Mouse (Mus musculus): ENCODE data around the gene Smarcc2. TPM values are rescaled to one million over a fixed set of nuclear protein-coding genes. Genes with fewer than 3 reads are reported as not detected.
A peak's percentile ranks its signal among the peaks of the same experiment; 100 is the strongest.

Gene Smarcc2
- polyA plus RNA-seq, 1 experiment from 2014 or later = 96.7 TPM

- WGBS = 88% methylated on average over 11 of the region's 11 CpGs
- H3K27ac ChIP-seq (ENCODE audit: low read depth, low read length) = no peak overlapping the region
- H3K36me3 ChIP-seq (ENCODE audit: control insufficient read depth, insufficient read depth, low read length) = peaks cover 5% of the 10 kb centered on the region; the same call in 1 of the 2 replicates
- H3K4me2 ChIP-seq (replicated peaks; ENCODE audit: low read depth, low read length) = no peak overlapping the region
- no peak for ATAC-seq (ENCODE audit: low FRiP score, low TSS enrichment)
- no peaks in the 10 kb centered on the region for H3K9me3 ChIP-seq (ENCODE audit: control insufficient read depth, low read length)
- H3K27me3 ChIP-seq (ENCODE audit: control insufficient read depth, insufficient read depth, low read length) = no peaks in the 10 kb centered on the region
- no peak overlapping the region for H3K9ac ChIP-seq (ENCODE audit: low read depth, low read length)
- no peak overlapping the region for H3K4me3 ChIP-seq (ENCODE audit: low read length)
- H3K4me1 ChIP-seq (ENCODE audit: control insufficient read depth, insufficient read depth, low read length) = no peaks in the 10 kb centered on the region
These were observed 51.3 kb downstream of the Smarcc2 start for GRCm38 (mm10) chr10:128510301-128510700.

GRCm38 (mm10) chr10:128511189-128511588, 52.1 kb downstream of the Smarcc2 start:
- no peak overlapping the region for H3K4me3 ChIP-seq (ENCODE audit: low read length)
- peaks cover 5% of the 10 kb centered on the region; the same call in 1 of the 2 replicates for H3K36me3 ChIP-seq (ENCODE audit: control insufficient read depth, insufficient read depth, low read length)
- no peak overlapping the region for H3K4me2 ChIP-seq (replicated peaks; ENCODE audit: low read depth, low read length)
- ATAC-seq (ENCODE audit: low FRiP score, low TSS enrichment) = no peak
- no peak overlapping the region for H3K27ac ChIP-seq (ENCODE audit: low read depth, low read length)
- H3K27me3 ChIP-seq (ENCODE audit: control insufficient read depth, insufficient read depth, low read length) = peaks cover 3% of the 10 kb centered on the region
- H3K9ac ChIP-seq (ENCODE audit: low read depth, low read length) = no peak overlapping the region
- 0 out of 2 replicates have a peak, but pooled peaks cover under 1% of the 10 kb centered on the region for H3K4me1 ChIP-seq (ENCODE audit: control insufficient read depth, insufficient read depth, low read length)
- WGBS = 82% methylated on average over 9 of the region's 9 CpGs
- H3K9me3 ChIP-seq (ENCODE audit: control insufficient read depth, low read length) = no peaks in the 10 kb centered on the region

- no peak for ATAC-seq (ENCODE audit: low FRiP score, low TSS enrichment)
- Histone ChIP-seq H3K27me3 (ENCODE audit: control insufficient read depth, insufficient read depth, low read length) (peaks cover 8% of the 10 kb centered on the region), H3K36me3 (ENCODE audit: control insufficient read depth, insufficient read depth, low read length) (peaks cover 5% of the 10 kb centered on the region; the same call in 1 of the 2 replicates)
These were observed 52.7 kb downstream of the Smarcc2 start for GRCm38 (mm10) chr10:128511761-128512160.

GRCm38 (mm10) chr10:128515044-128515443, 56.0 kb downstream of the Smarcc2 start:
- H3K4me1 ChIP-seq (ENCODE audit: control insufficient read depth, insufficient read depth, low read length) = 0 out of 2 replicates have a peak, but pooled peaks cover 3% of the 10 kb centered on the region
- peaks cover 8% of the 10 kb centered on the region for H3K27me3 ChIP-seq (ENCODE audit: control insufficient read depth, insufficient read depth, low read length)
- no peak overlapping the region for H3K4me3 ChIP-seq (ENCODE audit: low read length)
- no peak overlapping the region for H3K27ac ChIP-seq (ENCODE audit: low read depth, low read length)
- H3K36me3 ChIP-seq (ENCODE audit: control insufficient read depth, insufficient read depth, low read length) = peaks cover 11% of the 10 kb centered on the region; the same call in 1 of the 2 replicates
- no peak for ATAC-seq (ENCODE audit: low FRiP score, low TSS enrichment)
- no peaks in the 10 kb centered on the region for H3K9me3 ChIP-seq (ENCODE audit: control insufficient read depth, low read length)
- WGBS = 88% methylated on average over 4 of the region's 4 CpGs
- H3K9ac ChIP-seq (ENCODE audit: low read depth, low read length) = no peak overlapping the region
- H3K4me2 ChIP-seq (replicated peaks; ENCODE audit: low read depth, low read length) = no peak overlapping the region

More at GRCm38 (mm10) chr10:128511761-128512160, 52.7 kb downstream of the Smarcc2 start:
- Histone ChIP-seq H3K9ac (ENCODE audit: low read depth, low read length) (no peak overlapping the region), H3K4me3 (ENCODE audit: low read length) (no peak overlapping the region), H3K9me3 (ENCODE audit: control insufficient read depth, low read length) (no peaks in the 10 kb centered on the region), H3K4me2 (replicated peaks; ENCODE audit: low read depth, low read length) (no peak overlapping the region), H3K4me1 (ENCODE audit: control insufficient read depth, insufficient read depth, low read length) (0 out of 2 replicates have a peak, but pooled peaks cover 3% of the 10 kb centered on the region), H3K27ac (ENCODE audit: low read depth, low read length) (no peak overlapping the region)
- WGBS = 82% methylated on average over 12 of the region's 12 CpGs

- peak overlapping the region; percentile 27 for H3K4me2 ChIP-seq (replicated peaks; ENCODE audit: low read depth, low read length)
- 0 out of 2 replicates have a peak, but pooled peaks cover 3% of the 10 kb centered on the region for H3K4me1 ChIP-seq (ENCODE audit: control insufficient read depth, insufficient read depth, low read length)
- H3K9me3 ChIP-seq (ENCODE audit: control insufficient read depth, low read length) = no peaks in the 10 kb centered on the region
- 23% methylated on average over 20 of the region's 20 CpGs for WGBS
- 0 out of 2 replicates have a peak, but pooled peaks have one; percentile 33 for ATAC-seq (ENCODE audit: low FRiP score, low TSS enrichment)
- H3K27me3 ChIP-seq (ENCODE audit: control insufficient read depth, insufficient read depth, low read length) = peaks cover 8% of the 10 kb centered on the region
- peak overlapping the region; percentile 13; the same call in 1 of the 2 replicates for H3K4me3 ChIP-seq (ENCODE audit: low read length)
- no peak overlapping the region for H3K27ac ChIP-seq (ENCODE audit: low read depth, low read length)
- H3K9ac ChIP-seq (ENCODE audit: low read depth, low read length) = 0 out of 2 replicates have a peak overlapping the region, but pooled peaks have one; percentile 28
- peaks cover 11% of the 10 kb centered on the region; the same call in 1 of the 2 replicates for H3K36me3 ChIP-seq (ENCODE audit: control insufficient read depth, insufficient read depth, low read length)
These were observed 57.0 kb downstream of the Smarcc2 start for GRCm38 (mm10) chr10:128516029-128516428.

- Histone ChIP-seq H3K4me3 (ENCODE audit: low read length) (no peak overlapping the region), H3K4me2 (replicated peaks; ENCODE audit: low read depth, low read length) (no peak overlapping the region), H3K4me1 (ENCODE audit: control insufficient read depth, insufficient read depth, low read length) (0 out of 2 replicates have a peak, but pooled peaks cover 3% of the 10 kb centered on the region), H3K27ac (ENCODE audit: low read depth, low read length) (no peak overlapping the region), H3K9ac (ENCODE audit: low read depth, low read length) (no peak overlapping the region), H3K27me3 (ENCODE audit: control insufficient read depth, insufficient read depth, low read length) (peaks cover 8% of the 10 kb centered on the region), H3K9me3 (ENCODE audit: control insufficient read depth, low read length) (no peaks in the 10 kb centered on the region), H3K36me3 (ENCODE audit: control insufficient read depth, insufficient read depth, low read length) (peaks cover 9% of the 10 kb centered on the region; the same call in 1 of the 2 replicates)
- ATAC-seq (ENCODE audit: low FRiP score, low TSS enrichment) = no peak
- 25% methylated on average over 6 of the region's 6 CpGs for WGBS
These were observed 57.6 kb downstream of the Smarcc2 start for GRCm38 (mm10) chr10:128516677-128517076.

- Histone ChIP-seq H3K4me3 (ENCODE audit: low read length) (no peak overlapping the region), H3K4me2 (replicated peaks; ENCODE audit: low read depth, low read length) (no peak overlapping the region), H3K27me3 (ENCODE audit: control insufficient read depth, insufficient read depth, low read length) (peaks cover 10% of the 10 kb centered on the region), H3K9ac (ENCODE audit: low read depth, low read length) (no peak overlapping the region), H3K4me1 (ENCODE audit: control insufficient read depth, insufficient read depth, low read length) (0 out of 2 replicates have a peak, but pooled peaks cover 3% of the 10 kb centered on the region), H3K36me3 (ENCODE audit: control insufficient read depth, insufficient read depth, low read length) (peaks cover 6% of the 10 kb centered on the region; the same call in 1 of the 2 replicates), H3K27ac (ENCODE audit: low read depth, low read length) (no peak overlapping the region), H3K9me3 (ENCODE audit: control insufficient read depth, low read length) (no peaks in the 10 kb centered on the region)
- no peak for ATAC-seq (ENCODE audit: low FRiP score, low TSS enrichment)
- 76% methylated on average over 7 of the region's 7 CpGs for WGBS
These were observed 59.8 kb downstream of the Smarcc2 start for GRCm38 (mm10) chr10:128518833-128519232.

- Histone ChIP-seq H3K4me3 (ENCODE audit: low read length) (no peak overlapping the region), H3K27ac (ENCODE audit: low read depth, low read length) (no peak overlapping the region), H3K4me2 (replicated peaks; ENCODE audit: low read depth, low read length) (no peak overlapping the region), H3K36me3 (ENCODE audit: control insufficient read depth, insufficient read depth, low read length) (peaks cover 6% of the 10 kb centered on the region; the same call in 1 of the 2 replicates), H3K9ac (ENCODE audit: low read depth, low read length) (no peak overlapping the region), H3K9me3 (ENCODE audit: control insufficient read depth, low read length) (no peaks in the 10 kb centered on the region), H3K4me1 (ENCODE audit: control insufficient read depth, insufficient read depth, low read length) (0 out of 2 replicates have a peak, but pooled peaks cover 8% of the 10 kb centered on the region), H3K27me3 (ENCODE audit: control insufficient read depth, insufficient read depth, low read length) (peaks cover 15% of the 10 kb centered on the region)
- WGBS = 85% methylated on average over 16 of the region's 16 CpGs
- no peak for ATAC-seq (ENCODE audit: low FRiP score, low TSS enrichment)
These were observed 61.5 kb downstream of the Smarcc2 start for GRCm38 (mm10) chr10:128520591-128520990.

- no peak overlapping the region for H3K4me2 ChIP-seq (replicated peaks; ENCODE audit: low read depth, low read length)
- H3K27me3 ChIP-seq (ENCODE audit: control insufficient read depth, insufficient read depth, low read length) = peaks cover 7% of the 10 kb centered on the region
- no peak overlapping the region for H3K4me3 ChIP-seq (ENCODE audit: low read length)
- 0 out of 2 replicates have a peak, but pooled peaks cover 8% of the 10 kb centered on the region for H3K4me1 ChIP-seq (ENCODE audit: control insufficient read depth, insufficient read depth, low read length)
- peaks cover 6% of the 10 kb centered on the region; the same call in 1 of the 2 replicates for H3K36me3 ChIP-seq (ENCODE audit: control insufficient read depth, insufficient read depth, low read length)
- no peaks in the 10 kb centered on the region for H3K9me3 ChIP-seq (ENCODE audit: control insufficient read depth, low read length)
- no peak overlapping the region for H3K27ac ChIP-seq (ENCODE audit: low read depth, low read length)
- no peak overlapping the region for H3K9ac ChIP-seq (ENCODE audit: low read depth, low read length)
- WGBS = 80% methylated on average over 6 of the region's 6 CpGs
- ATAC-seq (ENCODE audit: low FRiP score, low TSS enrichment) = no peak
These were observed 63.3 kb downstream of the Smarcc2 start for GRCm38 (mm10) chr10:128522351-128522750.
